Mouse (Mus musculus): ENCODE measurements at regions not wholly inside any gene's neighbourhood (a gene's known extent, or its start where the extent isn't known, plus 50 kb on each side); places are given as distances from the start of the nearest gene placed in this dataset.

DNA sequence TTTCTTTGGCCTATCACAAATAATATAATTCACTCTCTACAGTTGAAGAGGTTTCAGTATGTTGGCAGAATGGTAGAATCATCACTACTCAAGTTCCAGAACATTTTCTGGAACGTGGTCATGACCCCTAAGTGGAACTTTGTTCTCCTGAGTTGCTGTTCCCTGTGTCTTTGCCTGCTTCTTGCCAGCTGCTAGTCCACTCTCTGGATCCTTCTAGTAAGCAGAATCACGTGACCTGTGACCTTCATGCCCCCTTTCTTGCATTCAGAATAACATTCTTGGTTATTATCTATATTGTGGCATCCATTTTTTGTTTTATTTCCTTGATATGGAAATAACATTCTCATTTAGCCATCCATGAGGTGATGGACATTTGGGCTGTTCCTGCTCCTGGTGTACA lies 291.5 kb upstream of the Sall1 start:
- Histone ChIP-seq H3K4me1 (ENCODE audit: control insufficient read depth, insufficient read depth, low read length) (no peaks in the 10 kb centered on the region), H3K27me3 (replicated peaks; ENCODE audit: control insufficient read depth, insufficient read depth, low read length) (no peaks in the 10 kb centered on the region), H3K4me3 (ENCODE audit: insufficient read depth, low read depth, low read length) (no peak overlapping the region), H3K27ac (ENCODE audit: insufficient read depth, low read depth, low read length) (no peak overlapping the region), H3K36me3 (ENCODE audit: control insufficient read depth, insufficient read depth, low read length) (no peaks in the 10 kb centered on the region)
- 51% methylated on average over 2 of the region's 2 CpGs for WGBS
- TF ChIP-seq CTCF (conservative IDR thresholded peaks at IDR 0.05; ENCODE audit: insufficient read depth, insufficient read length, low read depth, low read length) (no peak), POLR2A (IDR thresholded peaks at IDR 0.05; ENCODE audit: low read depth, low read length) (no peak)
- DNase-seq = peak; percentile 76

DNA sequence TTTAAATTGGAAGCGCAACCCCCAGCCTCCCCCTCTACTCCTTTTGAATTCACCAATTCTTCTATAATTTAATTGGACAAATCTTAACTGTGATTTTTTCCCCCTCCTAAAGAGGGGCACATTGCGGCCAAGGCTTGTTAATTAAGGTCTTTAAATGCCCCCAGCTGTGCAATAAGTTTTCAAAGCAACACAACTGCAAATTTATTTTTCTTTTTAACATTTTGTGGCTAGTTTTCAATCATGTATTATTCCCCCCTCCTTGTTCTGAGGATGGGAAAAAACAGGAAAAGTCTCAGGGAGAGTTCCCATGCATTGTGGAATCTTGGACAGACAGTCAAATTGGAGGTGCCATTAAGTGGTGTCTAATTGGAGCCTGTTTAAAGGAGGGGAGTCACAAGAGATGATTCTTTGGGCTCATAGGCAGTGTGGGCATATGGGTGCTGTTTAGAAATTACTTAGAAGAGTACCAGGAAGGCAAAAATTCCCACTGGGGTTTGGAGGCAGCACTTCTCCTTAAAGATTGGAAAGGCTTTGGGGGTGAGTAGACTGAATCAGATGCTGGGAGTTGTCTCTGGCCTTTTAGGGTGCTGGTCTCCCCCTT lies 281.9 kb upstream of the Sall1 start:
- H3K36me3 ChIP-seq (ENCODE audit: control insufficient read depth, insufficient read depth, low read length) = no peaks in the 10 kb centered on the region
- no peak overlapping the region for H3K4me3 ChIP-seq (ENCODE audit: insufficient read depth, low read depth, low read length)
- H3K27me3 ChIP-seq (replicated peaks; ENCODE audit: control insufficient read depth, insufficient read depth, low read length) = no peaks in the 10 kb centered on the region
- H3K27ac ChIP-seq (ENCODE audit: insufficient read depth, low read depth, low read length) = no peak overlapping the region
- H3K4me1 ChIP-seq (ENCODE audit: control insufficient read depth, insufficient read depth, low read length) = no peaks in the 10 kb centered on the region
- DNase-seq = no peak
- 99% methylated on average over 2 of the region's 2 CpGs for WGBS
- TF ChIP-seq CTCF (conservative IDR thresholded peaks at IDR 0.05; ENCODE audit: insufficient read depth, insufficient read length, low read depth, low read length) (no peak), POLR2A (IDR thresholded peaks at IDR 0.05; ENCODE audit: low read depth, low read length) (no peak)

DNA sequence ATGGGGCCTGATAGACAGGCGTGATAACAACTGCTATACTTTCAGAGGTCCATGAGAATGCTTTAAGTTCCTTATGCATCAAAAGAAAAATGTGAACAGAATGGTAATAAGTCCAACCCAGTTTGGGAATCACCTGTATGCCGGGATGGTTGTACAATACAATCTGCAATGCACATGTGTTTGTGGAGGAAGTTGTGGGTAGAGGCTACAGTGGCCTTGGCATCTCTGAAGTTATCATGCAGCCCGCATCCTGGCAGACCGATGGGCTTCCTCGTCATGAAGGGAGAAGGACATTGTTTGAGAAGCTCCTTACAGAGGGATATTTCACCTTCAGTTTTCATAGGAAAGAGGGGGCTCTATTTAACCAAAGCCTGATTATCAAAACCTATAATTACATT lies 281.3 kb upstream of the Sall1 start:
- no peaks in the 10 kb centered on the region for H3K4me1 ChIP-seq (ENCODE audit: control insufficient read depth, insufficient read depth, low read length)
- TF ChIP-seq CTCF (conservative IDR thresholded peaks at IDR 0.05; ENCODE audit: insufficient read depth, insufficient read length, low read depth, low read length) (no peak), POLR2A (IDR thresholded peaks at IDR 0.05; ENCODE audit: low read depth, low read length) (no peak)
- no peaks in the 10 kb centered on the region for H3K36me3 ChIP-seq (ENCODE audit: control insufficient read depth, insufficient read depth, low read length)
- no peaks in the 10 kb centered on the region for H3K27me3 ChIP-seq (replicated peaks; ENCODE audit: control insufficient read depth, insufficient read depth, low read length)
- 90% methylated on average over 5 of the region's 5 CpGs for WGBS
- no peak overlapping the region for H3K4me3 ChIP-seq (ENCODE audit: insufficient read depth, low read depth, low read length)
- DNase-seq = no peak
- H3K27ac ChIP-seq (ENCODE audit: insufficient read depth, low read depth, low read length) = no peak overlapping the region

DNA sequence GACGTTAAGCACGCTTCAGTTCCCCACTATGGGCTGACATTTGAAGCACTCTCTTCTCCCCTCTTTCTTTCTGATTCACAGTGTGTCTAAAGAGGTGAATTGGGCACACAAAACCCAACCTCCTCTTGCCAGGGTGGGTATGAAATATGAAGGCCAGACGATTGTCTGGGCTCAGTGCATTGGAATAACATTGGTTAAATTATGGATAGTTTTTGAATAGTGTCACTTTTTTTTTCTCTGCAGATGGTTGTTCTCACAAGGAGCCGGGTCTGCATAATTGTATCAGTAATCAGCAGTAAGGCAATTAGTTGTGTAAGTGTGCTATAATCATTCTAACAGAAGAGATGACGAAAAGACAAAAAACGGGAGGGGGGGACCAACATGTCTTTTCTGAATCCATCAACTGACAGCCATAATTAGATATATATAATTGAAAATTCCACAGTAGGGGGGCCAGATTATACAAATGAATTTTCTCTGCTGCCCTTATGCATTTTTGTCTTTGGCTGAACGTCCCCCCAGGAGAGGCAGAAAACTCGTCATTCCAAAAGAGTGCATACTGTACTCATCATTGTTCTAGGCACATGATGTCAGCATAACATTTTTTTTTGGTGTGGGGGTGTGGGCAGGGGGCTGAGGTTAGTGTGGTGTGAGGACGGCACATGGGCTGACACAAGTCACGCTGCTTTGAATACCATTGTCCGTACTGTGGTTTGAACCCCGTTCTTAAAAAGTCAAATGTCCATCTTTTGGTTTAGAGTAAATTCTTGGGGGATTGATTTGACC lies 280.7 kb upstream of the Sall1 start:
- TF ChIP-seq CTCF (conservative IDR thresholded peaks at IDR 0.05; ENCODE audit: insufficient read depth, insufficient read length, low read depth, low read length) = no peak
- TF ChIP-seq POLR2A (IDR thresholded peaks at IDR 0.05; ENCODE audit: low read depth, low read length) = no peak
- H3K27me3 ChIP-seq (replicated peaks; ENCODE audit: control insufficient read depth, insufficient read depth, low read length) = no peaks in the 10 kb centered on the region
- DNase-seq = no peak
- H3K36me3 ChIP-seq (ENCODE audit: control insufficient read depth, insufficient read depth, low read length) = no peaks in the 10 kb centered on the region
- WGBS = 80% methylated on average over 12 of the region's 12 CpGs
- H3K27ac ChIP-seq (ENCODE audit: insufficient read depth, low read depth, low read length) = no peak overlapping the region
- H3K4me1 ChIP-seq (ENCODE audit: control insufficient read depth, insufficient read depth, low read length) = no peaks in the 10 kb centered on the region
- no peak overlapping the region for H3K4me3 ChIP-seq (ENCODE audit: insufficient read depth, low read depth, low read length)

GRCm38 (mm10) chr8:89317514-89318289 lies 273.7 kb upstream of the Sall1 start:
- Histone ChIP-seq H3K4me3 (ENCODE audit: insufficient read depth, low read depth, low read length) (peak overlapping the region; percentile 7; the same call in 1 of the 2 replicates), H3K4me1 (ENCODE audit: control insufficient read depth, insufficient read depth, low read length) (peaks cover 11% of the 10 kb centered on the region), H3K27ac (ENCODE audit: insufficient read depth, low read depth, low read length) (peak overlapping the region; percentile 91), H3K36me3 (ENCODE audit: control insufficient read depth, insufficient read depth, low read length) (no peaks in the 10 kb centered on the region), H3K27me3 (replicated peaks; ENCODE audit: control insufficient read depth, insufficient read depth, low read length) (no peaks in the 10 kb centered on the region)
- TF ChIP-seq POLR2A (IDR thresholded peaks at IDR 0.05; ENCODE audit: low read depth, low read length) = no peak
- no peak for TF ChIP-seq CTCF (conservative IDR thresholded peaks at IDR 0.05; ENCODE audit: insufficient read depth, insufficient read length, low read depth, low read length)
- peak; percentile 96 for DNase-seq
- WGBS = 15% methylated on average over 18 of the region's 18 CpGs

GRCm38 (mm10) chr8:89316566-89317175 lies 272.7 kb upstream of the Sall1 start:
- no peak overlapping the region for H3K4me3 ChIP-seq (ENCODE audit: insufficient read depth, low read depth, low read length)
- no peaks in the 10 kb centered on the region for H3K36me3 ChIP-seq (ENCODE audit: control insufficient read depth, insufficient read depth, low read length)
- H3K27ac ChIP-seq (ENCODE audit: insufficient read depth, low read depth, low read length) = peak overlapping the region; percentile 91
- peak; percentile 51 for DNase-seq
- 29% methylated on average over 12 of the region's 12 CpGs for WGBS
- no peak for TF ChIP-seq CTCF (conservative IDR thresholded peaks at IDR 0.05; ENCODE audit: insufficient read depth, insufficient read length, low read depth, low read length)
- no peak for TF ChIP-seq POLR2A (IDR thresholded peaks at IDR 0.05; ENCODE audit: low read depth, low read length)
- no peaks in the 10 kb centered on the region for H3K27me3 ChIP-seq (replicated peaks; ENCODE audit: control insufficient read depth, insufficient read depth, low read length)
- peaks cover 13% of the 10 kb centered on the region for H3K4me1 ChIP-seq (ENCODE audit: control insufficient read depth, insufficient read depth, low read length)

Data from kidney, adult 2 months (tissue).